Mouse (Mus musculus) limb, embryonic 10.5 days (tissue): Measurements from ENCODE around the gene Fgfr2. TPM values are rescaled to one million over a fixed set of nuclear protein-coding genes. Genes with fewer than 3 reads are reported as not detected.
"Not testable (repeated sequence)": the region's sequence is repeated elsewhere in the genome, so short reads cannot be mapped to it uniquely, and the experiment has no call there.

Experiments
- DNase-seq: peaks from one replicate; pipeline ENCODE4 v3.0.0-alpha.2; 2017; ENCODE audit warnings: low spot score
- H3K27ac ChIP-seq: fragments of 300-500 bp; sonication (generic); 2 replicates; pipeline ENCODE4 v1.5.1; 2016; ENCODE audit warnings: mild to moderate bottlenecking
- H3K27me3 ChIP-seq: fragments of 300-500 bp; sonication (generic); 2 replicates; pipeline ENCODE4 v1.6.1; 2016; ENCODE audit warnings: low read depth, mild to moderate bottlenecking; ENCODE audit not compliant: poor library complexity, severe bottlenecking
- H3K36me3 ChIP-seq: fragments of 300-500 bp; sonication (generic); 2 replicates; pipeline ENCODE4 v1.6.1; 2016; ENCODE audit warnings: mild to moderate bottlenecking, moderate library complexity
- H3K4me1 ChIP-seq: fragments of 300-500 bp; sonication (generic); 2 replicates; pipeline ENCODE4 v1.6.1; 2016
- H3K4me3 ChIP-seq: fragments of 300-500 bp; sonication (generic); 2 replicates; pipeline ENCODE4 v1.5.1; 2016; ENCODE audit warnings: mild to moderate bottlenecking, moderate library complexity
- H3K9me3 ChIP-seq: fragments of 300-500 bp; sonication (generic); replicated peaks from 2 replicates; pipeline ENCODE4 v1.6.1; 2016; ENCODE audit warnings: mild to moderate bottlenecking
- WGBS: fragments of 180-500 bp; shearing (Covaris S2); methylation state at CpG from one replicate; pipeline ENCODE4 v1.1.7; 2016; 5-methylcytosine and 5-hydroxymethylcytosine counted together
- polyA plus RNA-seq: library from polyadenylated mRNA; unstranded; fragments of >200 nt; fragmentation: Nextera tagmentation; extraction: Ambion mirVana; gene quantifications from 2 replicates; pipeline ENCODE4 v1.2.1, GENCODE M21; 2016

The Fgfr2 gene
- polyA plus RNA-seq, 1 experiment from 2014 or later: 64.4 TPM

DNA sequence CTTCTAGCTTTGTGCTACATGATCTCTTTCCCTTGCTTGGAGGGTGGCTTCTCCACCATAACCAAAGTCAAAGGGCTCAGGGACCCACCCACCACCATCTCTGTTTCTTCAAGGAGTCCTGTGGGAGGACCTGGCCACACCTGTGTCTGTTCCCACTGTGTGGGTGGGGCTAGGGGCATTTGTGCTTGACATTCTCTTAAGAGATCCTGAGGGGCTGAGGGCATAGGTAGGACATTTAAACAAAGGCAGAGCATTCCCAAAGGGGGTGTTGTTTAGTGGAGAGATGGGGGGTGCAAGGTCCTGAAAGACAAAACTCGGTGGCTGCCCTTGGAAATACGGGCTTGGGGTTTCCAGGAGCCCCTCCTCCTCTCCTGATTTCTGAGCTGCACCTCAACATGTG, 2522.6 kb downstream of the Fgfr2 start:
- Histone ChIP-seq H3K27me3 (peaks cover 19% of the 10 kb centered on the region; the same call in 1 of the 2 replicates), H3K4me1 (0 out of 2 replicates have a peak, but pooled peaks cover 3% of the 10 kb centered on the region), H3K36me3 (no peaks in the 10 kb centered on the region), H3K27ac (no peak overlapping the region), H3K9me3 (no peaks in the 10 kb centered on the region), H3K4me3 (no peak overlapping the region)
- DNase-seq: no peak
- 82% methylated on average over 2 of the region's 2 CpGs for WGBS

DNA sequence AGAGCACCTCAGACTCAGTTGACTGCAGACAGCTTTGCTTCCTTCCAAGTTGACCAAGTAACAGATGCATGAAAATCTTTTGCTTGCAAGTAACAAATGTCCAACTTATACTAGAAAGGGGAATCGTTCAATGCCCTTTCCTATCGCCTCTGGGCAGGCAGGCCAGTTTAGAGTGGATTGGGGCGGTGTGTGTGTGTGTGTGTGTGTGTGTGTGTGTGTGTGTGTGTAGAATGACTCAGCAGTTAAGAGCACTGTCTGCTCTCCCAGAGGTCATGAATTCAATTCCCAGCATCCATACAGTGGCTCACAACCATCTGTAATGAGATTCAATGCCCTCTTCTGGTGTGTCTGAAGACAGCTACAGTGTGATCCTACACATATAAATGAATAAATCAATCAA, 2523.1 kb downstream of the Fgfr2 start:
- Histone ChIP-seq H3K4me3 (no peak overlapping the region), H3K36me3 (no peaks in the 10 kb centered on the region), H3K27me3 (peaks cover 19% of the 10 kb centered on the region; the same call in 1 of the 2 replicates), H3K4me1 (0 out of 2 replicates have a peak, but pooled peaks cover 3% of the 10 kb centered on the region), H3K9me3 (no peaks in the 10 kb centered on the region), H3K27ac (no peak overlapping the region)
- DNase-seq: no peak
- 80% methylated on average over 3 of the region's 3 CpGs for WGBS

DNA sequence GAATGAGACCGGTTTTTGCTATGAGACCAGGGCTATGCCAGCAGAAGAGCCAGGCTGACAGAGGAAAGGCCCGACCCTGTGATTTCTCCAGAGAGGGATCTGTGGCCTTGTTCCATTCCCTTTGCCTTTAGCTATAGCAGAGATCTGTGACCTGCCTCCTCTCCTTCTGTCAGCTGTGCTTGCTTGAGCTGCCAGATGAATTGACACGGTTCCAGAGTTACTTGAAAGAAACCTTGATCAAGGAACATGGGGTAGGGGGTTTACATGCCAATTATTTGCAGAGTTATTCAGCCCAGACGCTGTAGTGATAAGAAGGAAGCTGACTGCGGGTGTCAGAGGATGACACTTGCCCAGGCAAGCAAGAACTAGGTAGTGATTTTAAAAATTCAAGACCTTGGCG, 2525.6 kb downstream of the Fgfr2 start:
- WGBS: 78% methylated on average over 6 of the region's 6 CpGs
- Histone ChIP-seq H3K27ac (no peak overlapping the region), H3K4me3 (no peak overlapping the region), H3K4me1 (0 out of 2 replicates have a peak, but pooled peaks cover 3% of the 10 kb centered on the region), H3K27me3 (peaks cover 14% of the 10 kb centered on the region; the same call in 1 of the 2 replicates), H3K36me3 (no peaks in the 10 kb centered on the region), H3K9me3 (no peaks in the 10 kb centered on the region)
- no peak for DNase-seq

DNA sequence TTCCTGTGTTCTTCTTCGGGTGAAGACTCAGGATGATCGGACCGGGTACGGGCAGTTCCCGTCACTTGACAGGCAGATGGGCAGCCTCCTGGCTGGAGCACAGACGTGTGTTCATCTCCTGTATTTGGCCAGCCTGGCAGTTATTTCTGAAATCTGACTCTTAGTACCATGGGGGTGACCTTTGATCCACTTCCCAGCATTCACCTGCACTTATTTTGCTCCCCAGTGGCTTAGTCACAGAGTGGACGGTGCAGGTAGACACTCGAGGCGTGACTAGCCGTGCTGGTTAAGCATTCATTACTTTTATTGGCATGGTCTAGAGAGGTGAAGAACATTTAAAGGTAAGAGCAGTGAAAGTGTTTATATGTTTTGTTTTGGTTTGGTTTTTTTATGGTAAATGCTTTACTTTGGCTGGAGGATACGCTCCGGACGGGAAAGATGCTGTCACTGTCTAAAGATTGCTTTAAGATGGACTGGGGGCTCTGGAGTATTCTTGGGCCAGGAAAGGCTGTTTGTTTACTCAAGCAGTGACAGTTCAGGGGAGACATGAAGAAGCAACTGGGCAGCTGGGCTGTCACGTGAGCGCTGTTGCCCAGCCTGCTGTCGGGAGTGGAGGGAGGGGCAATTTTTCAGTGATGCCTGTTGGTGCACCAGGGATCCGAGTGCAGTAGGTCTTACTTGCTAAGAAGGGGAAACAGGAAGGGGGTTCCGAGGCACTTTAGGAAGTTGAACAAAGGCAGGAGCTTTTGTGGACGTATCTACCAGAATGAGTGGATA, 2526.9 kb downstream of the Fgfr2 start:
- H3K9me3 ChIP-seq, DNase-seq, H3K36me3 ChIP-seq, H3K4me1 ChIP-seq, H3K4me3 ChIP-seq, H3K27ac ChIP-seq: not testable (repeated sequence)
- WGBS: 54% methylated on average over 9 of the region's 19 CpGs
- peaks cover 14% of the 10 kb centered on the region; the same call in 1 of the 2 replicates for H3K27me3 ChIP-seq

DNA sequence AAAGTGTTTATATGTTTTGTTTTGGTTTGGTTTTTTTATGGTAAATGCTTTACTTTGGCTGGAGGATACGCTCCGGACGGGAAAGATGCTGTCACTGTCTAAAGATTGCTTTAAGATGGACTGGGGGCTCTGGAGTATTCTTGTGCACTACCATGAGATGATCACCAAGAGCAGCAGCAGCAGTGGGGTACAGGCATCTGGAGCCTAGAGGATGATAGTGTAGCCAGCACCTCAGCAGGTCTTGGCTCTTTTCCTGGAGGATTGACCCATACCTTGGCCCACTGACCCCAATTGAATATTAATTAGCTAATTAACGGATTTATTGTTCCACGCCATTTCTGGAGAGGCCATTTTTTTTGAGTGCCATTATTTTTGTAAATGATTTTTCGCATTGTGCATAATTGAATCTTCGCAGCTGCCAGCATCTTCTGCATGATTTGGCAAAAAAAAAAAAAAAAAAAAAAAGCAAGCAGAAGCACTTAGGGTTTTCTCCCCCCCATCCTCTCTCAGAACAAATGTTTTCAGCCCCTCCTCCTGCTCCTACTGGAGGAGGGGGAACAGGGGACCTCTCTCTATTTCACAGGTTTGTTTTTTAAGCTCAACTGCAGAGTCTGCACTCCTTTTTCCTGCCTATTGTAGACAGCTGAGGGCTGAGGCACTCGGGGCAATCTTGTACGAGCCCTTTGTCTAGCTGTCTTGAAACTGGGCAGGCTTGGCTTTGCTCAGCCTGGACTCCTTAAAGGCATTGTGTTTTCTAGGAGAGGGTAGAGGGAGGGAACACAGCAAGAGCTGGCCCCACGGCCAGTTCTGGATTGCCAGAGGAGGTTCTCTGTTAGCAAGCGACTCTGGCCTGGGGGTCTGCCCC, 2529.5 kb downstream of the Fgfr2 start:
- DNase-seq, H3K4me1 ChIP-seq, H3K27ac ChIP-seq, H3K27me3 ChIP-seq, H3K4me3 ChIP-seq, H3K36me3 ChIP-seq, H3K9me3 ChIP-seq: not testable (repeated sequence)
- WGBS: 78% methylated on average over 8 of the region's 11 CpGs

DNA sequence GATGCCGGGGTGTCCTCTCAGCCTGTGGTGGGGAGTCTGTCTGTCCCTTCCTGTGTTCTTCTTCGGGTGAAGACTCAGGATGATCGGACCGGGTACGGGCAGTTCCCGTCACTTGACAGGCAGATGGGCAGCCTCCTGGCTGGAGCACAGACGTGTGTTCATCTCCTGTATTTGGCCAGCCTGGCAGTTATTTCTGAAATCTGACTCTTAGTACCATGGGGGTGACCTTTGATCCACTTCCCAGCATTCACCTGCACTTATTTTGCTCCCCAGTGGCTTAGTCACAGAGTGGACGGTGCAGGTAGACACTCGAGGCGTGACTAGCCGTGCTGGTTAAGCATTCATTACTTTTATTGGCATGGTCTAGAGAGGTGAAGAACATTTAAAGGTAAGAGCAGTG, 2530.2 kb downstream of the Fgfr2 start:
- H3K36me3 ChIP-seq, DNase-seq, H3K4me3 ChIP-seq, H3K9me3 ChIP-seq, H3K27ac ChIP-seq, H3K4me1 ChIP-seq, H3K27me3 ChIP-seq: not testable (repeated sequence)
- WGBS: no CpG with 5 or more reads among the region's 11 CpGs

DNA sequence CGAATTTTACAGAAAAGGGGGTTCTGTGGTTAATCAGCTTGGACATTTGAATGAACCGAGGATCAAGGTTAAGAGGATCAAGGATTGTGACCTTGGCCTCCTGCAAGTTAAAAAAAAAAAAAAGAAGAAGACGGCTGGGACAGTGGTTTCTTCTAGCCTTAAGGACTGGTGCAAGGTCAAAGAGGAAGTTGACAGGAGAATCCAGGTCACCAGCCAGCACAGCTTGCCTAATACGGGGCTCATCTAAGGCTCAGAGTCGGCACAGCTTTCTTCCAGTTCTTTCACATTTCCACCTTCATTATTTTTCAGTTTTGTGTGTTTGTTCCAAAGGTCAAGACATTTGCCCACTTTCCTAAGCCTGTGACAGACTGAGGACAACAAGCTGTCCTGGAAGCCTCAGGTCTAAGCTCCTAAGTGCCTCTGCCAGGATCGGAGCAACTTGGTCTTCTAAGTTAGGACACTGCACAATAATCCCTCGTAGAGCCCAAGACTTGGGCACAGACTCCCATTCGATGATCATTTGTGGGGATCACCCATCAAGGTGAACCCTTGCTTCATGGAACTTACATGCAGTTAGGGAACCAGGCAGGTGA, 2532.2 kb downstream of the Fgfr2 start:
- DNase-seq: no peak
- Histone ChIP-seq H3K36me3 (no peaks in the 10 kb centered on the region), H3K9me3 (no peaks in the 10 kb centered on the region), H3K27me3 (0 out of 2 replicates have a peak, but pooled peaks cover 4% of the 10 kb centered on the region), H3K27ac (no peak overlapping the region), H3K4me1 (no peaks in the 10 kb centered on the region), H3K4me3 (no peak overlapping the region)
- 83% methylated on average over 8 of the region's 8 CpGs for WGBS

DNA sequence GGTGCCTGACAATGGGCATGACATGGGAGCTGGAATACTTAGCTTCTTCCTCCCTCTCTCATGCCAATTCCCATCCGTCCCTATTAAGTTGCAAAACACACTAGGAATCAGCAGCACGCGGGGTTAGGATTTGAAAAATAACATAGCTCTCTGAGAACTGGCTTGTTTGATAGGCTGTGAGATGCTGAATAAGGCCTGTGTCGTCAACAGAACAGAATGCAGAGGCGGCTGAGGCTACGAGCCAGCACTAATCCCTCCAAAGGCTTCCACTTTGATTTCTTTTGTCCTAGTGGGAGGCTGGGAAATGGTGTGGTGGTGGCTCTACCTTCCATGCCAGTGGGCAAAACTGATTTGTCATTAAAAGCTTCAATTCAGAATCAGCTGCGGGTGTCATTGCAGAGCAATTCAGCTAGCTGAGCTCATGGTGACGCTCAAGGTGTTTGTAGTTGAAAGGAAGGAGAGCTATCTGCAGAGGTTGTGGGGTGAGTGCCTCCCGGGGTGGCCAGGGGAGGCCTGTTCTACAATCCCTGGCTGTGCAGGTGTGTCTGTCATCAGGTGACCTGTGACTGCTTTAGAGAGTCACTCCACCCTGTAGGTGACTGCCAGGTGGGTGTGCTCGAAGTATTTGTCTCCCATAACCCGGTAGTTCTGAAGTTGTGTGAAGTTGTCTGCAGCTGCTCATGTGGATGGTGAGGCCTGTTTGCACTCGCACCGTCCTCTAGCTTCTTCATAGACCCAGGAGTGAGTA, 2532.9 kb downstream of the Fgfr2 start:
- WGBS: 63% methylated on average over 13 of the region's 13 CpGs
- Histone ChIP-seq H3K4me1 (no peaks in the 10 kb centered on the region), H3K36me3 (no peaks in the 10 kb centered on the region), H3K27ac (no peak overlapping the region), H3K4me3 (no peak overlapping the region), H3K27me3 (0 out of 2 replicates have a peak, but pooled peaks cover 4% of the 10 kb centered on the region), H3K9me3 (no peaks in the 10 kb centered on the region)
- DNase-seq: no peak

DNA sequence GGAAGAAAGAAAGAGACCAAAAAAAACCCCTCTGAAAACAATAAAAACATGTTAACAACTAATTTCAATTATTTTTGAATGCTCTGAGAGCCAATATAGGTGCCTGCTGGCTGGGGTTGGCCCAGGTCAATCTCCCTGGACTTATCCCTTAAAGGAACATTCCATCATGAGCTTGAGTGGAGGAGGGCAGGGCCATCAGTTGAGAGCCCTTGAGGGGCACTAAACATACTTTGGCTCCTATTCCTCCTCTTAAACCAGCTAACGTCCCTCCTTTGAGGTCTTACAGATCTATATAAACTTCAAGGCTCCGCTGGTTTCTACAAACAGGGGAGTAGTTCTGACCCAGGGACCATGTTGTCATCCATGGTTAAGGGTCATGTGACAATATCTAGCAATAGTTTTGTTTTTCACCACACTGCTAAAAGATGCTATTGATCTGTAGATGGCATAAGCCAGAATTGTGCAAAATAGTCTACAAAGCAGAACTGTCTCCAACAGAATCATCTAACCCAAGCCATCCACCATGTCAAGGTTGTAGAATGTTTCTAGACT, 2536.6 kb downstream of the Fgfr2 start:
- Histone ChIP-seq H3K4me1 (no peaks in the 10 kb centered on the region), H3K36me3 (no peaks in the 10 kb centered on the region), H3K27me3 (0 out of 2 replicates have a peak, but pooled peaks cover 4% of the 10 kb centered on the region), H3K27ac (no peak overlapping the region), H3K9me3 (no peaks in the 10 kb centered on the region), H3K4me3 (no peak overlapping the region)
- no peak for DNase-seq
- 87% methylated on average over 2 of the region's 2 CpGs for WGBS

DNA sequence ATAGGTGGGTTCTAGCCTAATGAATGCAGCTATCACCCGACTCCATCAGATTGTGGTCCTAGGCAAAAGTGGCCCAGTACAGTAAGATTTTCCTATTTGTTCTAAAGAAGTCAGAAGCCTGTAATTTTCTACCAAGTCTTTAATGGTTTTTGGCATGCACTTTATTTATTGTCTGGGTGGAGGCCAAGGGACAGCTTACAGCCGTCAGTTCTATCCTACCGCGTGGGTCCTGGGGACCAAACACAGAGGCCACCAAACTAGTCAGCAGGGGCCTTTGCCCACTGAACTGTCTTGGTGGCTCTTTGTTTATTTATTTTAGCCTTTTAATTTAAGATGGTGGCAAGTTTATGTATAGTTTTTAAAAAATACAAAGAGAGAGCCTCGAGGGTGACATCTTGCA, 2544.5 kb downstream of the Fgfr2 start:
- Histone ChIP-seq H3K4me1 (peaks cover 11% of the 10 kb centered on the region), H3K27me3 (0 out of 2 replicates have a peak, but pooled peaks cover 4% of the 10 kb centered on the region), H3K9me3 (no peaks in the 10 kb centered on the region), H3K27ac (no peak overlapping the region), H3K36me3 (no peaks in the 10 kb centered on the region), H3K4me3 (no peak overlapping the region)
- DNase-seq: no peak
- WGBS: 82% methylated on average over 5 of the region's 5 CpGs

DNA sequence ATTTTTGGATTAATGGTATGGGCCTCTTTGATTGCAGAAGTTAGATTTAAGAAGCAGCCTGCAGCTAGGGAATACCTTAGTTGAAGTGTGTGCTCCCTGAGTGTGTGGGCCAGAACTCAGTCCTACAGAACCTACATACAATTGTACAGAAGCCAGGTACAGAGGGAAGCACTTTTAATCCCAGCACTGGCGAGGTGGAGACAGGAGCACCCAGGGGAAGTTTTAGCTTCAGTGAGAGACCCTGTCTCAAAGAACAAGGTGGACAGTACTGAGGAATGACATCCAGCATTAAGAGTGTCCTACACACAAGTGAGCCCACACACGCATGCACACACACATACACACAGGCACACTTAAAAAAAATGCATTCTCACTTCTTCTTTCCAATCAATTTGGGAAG, 2545.1 kb downstream of the Fgfr2 start:
- 89% methylated on average over 2 of the region's 2 CpGs for WGBS
- Histone ChIP-seq H3K4me1 (peaks cover 11% of the 10 kb centered on the region), H3K27me3 (0 out of 2 replicates have a peak, but pooled peaks cover 4% of the 10 kb centered on the region), H3K36me3 (no peaks in the 10 kb centered on the region), H3K4me3 (no peak overlapping the region), H3K27ac (no peak overlapping the region), H3K9me3 (no peaks in the 10 kb centered on the region)
- no peak for DNase-seq

DNA sequence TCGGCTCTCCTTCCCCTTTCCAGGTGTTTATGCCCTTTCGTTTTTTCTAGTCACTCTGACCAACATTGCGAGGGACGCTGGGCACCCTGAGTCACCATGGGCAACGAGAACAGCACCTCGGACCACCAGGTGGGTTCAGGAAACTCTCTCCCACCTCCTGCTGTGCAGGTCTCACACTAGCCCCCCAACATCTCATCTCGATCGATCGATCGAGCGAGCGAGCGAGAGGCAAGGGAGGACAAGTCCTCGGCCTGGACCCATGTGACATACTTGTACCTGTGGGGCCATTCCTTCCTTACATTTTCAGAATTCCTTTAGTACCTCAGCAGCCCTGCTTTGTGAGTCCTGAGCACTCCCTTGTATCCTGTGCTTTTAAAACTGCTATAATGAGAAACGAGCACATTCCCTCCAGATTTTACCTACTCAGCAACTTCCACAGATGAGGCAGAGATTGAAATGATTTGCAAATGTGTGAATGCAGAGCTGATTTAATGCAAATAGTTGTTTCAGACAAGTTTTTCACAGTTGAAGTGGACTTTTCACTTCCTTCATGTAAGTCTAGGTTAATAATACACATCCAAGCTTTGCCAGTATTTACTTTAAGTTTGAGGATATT, 2545.7 kb downstream of the Fgfr2 start, which contains the start of gene Tacc2:
Gene Tacc2 (plus strand): TSS at position 51 of the 616 bp plus-strand sequence.
- 35% methylated on average over 15 of the region's 15 CpGs for WGBS
- no peak for DNase-seq
- H3K36me3 ChIP-seq: no peaks in the 10 kb centered on the region
- H3K9me3 ChIP-seq: no peaks in the 10 kb centered on the region
- no peak within 1 kb of the TSS for H3K27ac ChIP-seq
- H3K4me3 ChIP-seq: peak within 1 kb of the TSS; percentile 31
- peaks cover 11% of the 10 kb centered on the region for H3K4me1 ChIP-seq
- H3K27me3 ChIP-seq: 0 out of 2 replicates have a peak, but pooled peaks cover 4% of the 10 kb centered on the region
